Mouse (Mus musculus) frontal cortex, postnatal 10 days (tissue): ENCODE measurements at regions not wholly inside any gene's neighbourhood (a gene's known extent, or its start where the extent isn't known, plus 50 kb on each side); places are given as distances from the start of the nearest gene placed in this dataset.
A peak's percentile ranks its signal among the peaks of the same experiment; 100 is the strongest.

Experiments used
- DNase-seq, 2 experiments: peaks; one replicate each; pipeline ENCODE4 v3.0.0; 2022; ENCODE audit warnings: low spot score in 2 of 2, mixed read lengths in 1 of 2

GRCm38 (mm10) chr1:60823006-60823665, 63.7 kb upstream of the Ctla4 start:
- peak in 1 of 2 experiments; percentile 32 for DNase-seq

- DNase-seq, result no peak
Measured at GRCm38 (mm10) chr1:60824218-60825125, 62.3 kb upstream of the Ctla4 start.

- DNase-seq, result no peak
Measured at GRCm38 (mm10) chr1:60825256-60826186, 61.3 kb upstream of the Ctla4 start.

GRCm38 (mm10) chr1:60826981-60827380, 59.8 kb upstream of the Ctla4 start:
- DNase-seq, result no peak

GRCm38 (mm10) chr1:60828152-60828551, 58.6 kb upstream of the Ctla4 start:
- no peak for DNase-seq

- no peak for DNase-seq
Measured at GRCm38 (mm10) chr1:60829849-60830248, 57.0 kb upstream of the Ctla4 start.

GRCm38 (mm10) chr1:60833668-60834067, 53.1 kb upstream of the Ctla4 start:
- no peak for DNase-seq
